Mouse (Mus musculus) myocyte (in vitro differentiated cells): ENCODE measurements at regions not wholly inside any gene's neighbourhood (a gene's known extent, or its start where the extent isn't known, plus 50 kb on each side); places are given as distances from the start of the nearest gene placed in this dataset.

Experiments used
- CEBPB ChIP-seq: IDR thresholded peaks from 2 replicates; pipeline ENCODE4 v1.6.1; 2011; ENCODE audit warnings: mild to moderate bottlenecking, moderate library complexity; ENCODE audit not compliant: poor library complexity, insufficient read depth, severe bottlenecking
- E2F4 ChIP-seq: IDR thresholded peaks from one replicate; pipeline ENCODE4 v1.6.1; 2011; ENCODE audit warnings: mild to moderate bottlenecking, control low read depth, moderate library complexity; ENCODE audit not compliant: insufficient read depth
- MAX ChIP-seq: IDR thresholded peaks from one replicate; pipeline ENCODE4 v1.6.1; 2011; ENCODE audit warnings: low read depth, mild to moderate bottlenecking, control low read depth
- MYOD1 ChIP-seq, 3 experiments: IDR thresholded peaks; one replicate each; pipeline ENCODE4 v1.6.1; 2011; ENCODE audit warnings: control low read depth in 2 of 3, low read depth in 2 of 3, mild to moderate bottlenecking in 2 of 3, moderate library complexity in 1 of 3; ENCODE audit not compliant: insufficient read length in 2 of 3, control insufficient read depth in 1 of 3
- MYOG ChIP-seq, 3 experiments: IDR thresholded peaks; one replicate each; pipeline ENCODE4 v1.6.1; 2011; ENCODE audit warnings: control low read depth in 2 of 3, low read depth in 2 of 3, mild to moderate bottlenecking in 2 of 3; ENCODE audit not compliant: insufficient read length in 2 of 3, control insufficient read depth in 1 of 3, insufficient read depth in 1 of 3
- POLR2A ChIP-seq: IDR thresholded peaks from one replicate; pipeline ENCODE4 v1.6.1; 2011; ENCODE audit warnings: low read depth, mild to moderate bottlenecking, control low read depth, moderate library complexity; ENCODE audit not compliant: insufficient read length
- POLR2AphosphoS2 ChIP-seq: IDR thresholded peaks from one replicate; pipeline ENCODE4 v1.6.1; 2011; ENCODE audit warnings: low read depth, control low read depth; ENCODE audit not compliant: insufficient read length
- REST ChIP-seq: IDR thresholded peaks from one replicate; pipeline ENCODE4 v1.6.1; 2011; ENCODE audit warnings: mild to moderate bottlenecking, control low read depth, moderate library complexity; ENCODE audit not compliant: insufficient read depth, insufficient read length
- TCF12 ChIP-seq: IDR thresholded peaks from one replicate; pipeline ENCODE4 v1.6.1; 2011; ENCODE audit warnings: mild to moderate bottlenecking, control low read depth; ENCODE audit not compliant: poor library complexity, insufficient read depth, severe bottlenecking
- USF1 ChIP-seq: IDR thresholded peaks from one replicate; pipeline ENCODE4 v1.6.1; 2011; ENCODE audit warnings: low read depth, mild to moderate bottlenecking, control low read depth, moderate library complexity

DNA sequence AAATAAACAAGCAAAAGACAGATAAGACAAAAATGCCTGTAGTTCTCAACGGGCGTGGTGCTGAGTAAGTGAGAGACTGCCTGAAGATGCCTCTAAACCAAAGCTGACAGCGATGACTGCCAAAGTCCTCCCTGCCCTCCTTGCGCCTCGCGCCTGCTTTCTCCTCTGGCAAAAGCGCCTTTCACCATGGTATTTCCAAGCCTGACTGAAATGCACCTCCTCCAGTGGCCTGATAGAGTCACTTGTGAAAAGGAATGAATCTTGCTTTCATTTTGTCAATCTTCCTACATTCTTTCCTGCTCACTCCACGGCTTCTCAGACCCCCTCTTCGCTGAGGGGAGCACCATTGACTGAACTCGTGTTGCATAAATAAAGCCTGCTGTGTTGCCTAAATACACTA, 409.8 kb downstream of the Sox2 start:
- no peak for TF ChIP-seq POLR2A
- no peak for TF ChIP-seq MYOG (IDR thresholded peaks at IDR 0.05; ENCODE audit: control insufficient read depth in 1 of 3, insufficient read depth in 1 of 3, insufficient read length in 2 of 3, low read depth in 2 of 3)
- no peak for TF ChIP-seq POLR2AphosphoS2
- no peak for TF ChIP-seq E2F4
- TF ChIP-seq MYOD1 (IDR thresholded peaks at IDR 0.05; ENCODE audit: control insufficient read depth in 1 of 3, insufficient read length in 2 of 3, low read depth in 2 of 3), result no peak
- no peak for TF ChIP-seq MAX
- no peak for TF ChIP-seq USF1
- no peak for TF ChIP-seq REST
- TF ChIP-seq TCF12, result no peak
- TF ChIP-seq CEBPB, result no peak
